Mouse (Mus musculus): ENCODE data around the gene Slx4ip. TPM values are rescaled to one million over a fixed set of nuclear protein-coding genes. Genes with fewer than 3 reads are reported as not detected.

The Slx4ip gene
- polyA plus RNA-seq, 1 experiment from 2014 or later: 14.6 TPM

DNA sequence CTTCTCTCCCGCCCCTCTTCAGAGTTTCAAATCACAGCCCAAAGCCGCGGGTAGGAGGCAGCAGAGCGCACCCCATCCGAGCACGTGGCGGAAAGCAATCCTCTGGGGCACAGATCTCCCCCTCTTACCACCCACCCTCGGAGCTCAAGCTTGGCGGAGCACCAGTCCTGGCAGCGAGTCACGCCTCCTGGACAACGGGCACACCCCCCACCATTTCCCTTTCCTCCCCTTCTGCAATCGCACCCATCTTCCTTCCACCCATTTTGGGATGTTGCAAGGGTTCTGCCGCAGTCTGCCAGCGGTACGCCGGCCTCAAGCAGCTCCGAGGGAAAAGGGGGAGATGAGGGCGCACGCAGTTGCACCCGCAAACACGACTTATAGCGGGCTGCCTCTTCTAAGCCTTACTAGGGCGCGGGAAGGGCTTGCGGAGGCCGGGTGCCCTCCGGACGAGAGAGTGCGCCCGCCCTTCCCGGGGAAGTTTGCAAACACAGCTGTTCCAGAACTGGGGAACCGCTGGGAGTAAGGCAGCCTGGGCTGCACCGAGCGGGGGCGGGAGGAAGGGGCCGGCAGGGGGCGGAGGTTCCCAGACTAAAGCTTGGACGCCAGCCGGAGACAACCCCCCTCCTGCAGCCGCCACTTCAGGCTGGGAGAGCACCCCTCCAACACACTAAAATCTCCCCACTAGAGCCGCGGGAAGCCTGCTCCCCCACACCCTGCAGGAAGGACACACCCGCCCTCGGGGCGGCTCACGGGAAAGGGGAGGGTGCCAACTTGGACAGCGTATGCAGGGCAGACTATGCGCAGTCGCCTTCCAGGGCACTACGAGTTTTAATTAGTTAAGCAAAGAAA is 223.5 kb downstream of the Slx4ip start:
- Histone ChIP-seq H3K4me3 (peak overlapping the region; percentile 69), H3K4me1 (replicated peaks) (peaks cover 73% of the 10 kb centered on the region), H3K9me3 (no peaks in the 10 kb centered on the region), H3K27ac (peak overlapping the region; percentile 84), H3K36me3 (no peaks in the 10 kb centered on the region), H3K4me2 (peak overlapping the region; percentile 95), H3K27me3 (peaks cover 15% of the 10 kb centered on the region), H3K9ac (peak overlapping the region; percentile 86)
- 2% methylated on average over 51 of the region's 51 CpGs for WGBS
- ATAC-seq (ENCODE audit: low FRiP score): peak; percentile 32

DNA sequence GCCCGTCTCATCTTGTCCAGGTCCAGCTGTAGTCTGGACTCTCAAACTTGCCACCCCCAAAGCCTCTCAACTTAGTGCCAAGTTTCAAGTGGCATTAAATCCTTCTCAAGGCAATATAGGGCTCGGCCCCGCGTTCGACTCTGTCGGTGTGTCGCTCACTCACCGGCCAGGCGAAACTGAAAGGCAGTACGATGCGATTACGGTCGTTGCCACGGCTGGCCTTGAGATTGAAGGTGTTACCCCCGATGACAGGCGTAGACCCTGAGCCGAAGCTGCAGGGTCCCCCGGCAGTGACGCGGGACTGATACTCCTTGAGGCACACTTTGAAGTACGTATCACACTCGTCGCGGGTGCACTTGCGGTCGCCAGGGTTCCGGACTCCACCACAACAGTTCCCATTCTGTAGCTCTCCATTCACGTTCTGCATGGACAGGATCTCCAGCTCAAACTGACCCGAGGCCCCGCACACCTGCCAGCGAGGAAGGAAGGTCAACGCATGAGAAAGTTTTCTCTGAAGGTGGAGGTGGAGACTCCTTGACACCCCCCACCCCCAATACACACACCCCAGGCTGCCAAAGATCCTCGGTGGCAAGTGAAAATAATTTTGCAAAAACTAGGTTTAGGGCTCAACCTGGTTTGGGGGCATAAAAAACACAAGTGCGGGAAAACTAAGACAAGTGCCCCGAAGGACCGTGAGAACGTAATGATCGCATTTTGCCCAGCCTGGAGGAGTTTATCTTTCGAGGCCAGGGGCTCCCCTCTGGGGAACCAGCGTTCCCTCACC is 224.4 kb downstream of the Slx4ip start:
- H3K9ac ChIP-seq: peak overlapping the region; percentile 86
- peak overlapping the region; percentile 69 for H3K4me3 ChIP-seq
- peak overlapping the region; percentile 95 for H3K4me2 ChIP-seq
- H3K36me3 ChIP-seq: no peaks in the 10 kb centered on the region
- peak overlapping the region; percentile 84 for H3K27ac ChIP-seq
- under 1% methylated on average over 40 of the region's 40 CpGs for WGBS
- H3K4me1 ChIP-seq (replicated peaks): peaks cover 63% of the 10 kb centered on the region
- H3K9me3 ChIP-seq: no peaks in the 10 kb centered on the region
- no peak for ATAC-seq (ENCODE audit: low FRiP score)
- peaks cover 18% of the 10 kb centered on the region for H3K27me3 ChIP-seq

DNA sequence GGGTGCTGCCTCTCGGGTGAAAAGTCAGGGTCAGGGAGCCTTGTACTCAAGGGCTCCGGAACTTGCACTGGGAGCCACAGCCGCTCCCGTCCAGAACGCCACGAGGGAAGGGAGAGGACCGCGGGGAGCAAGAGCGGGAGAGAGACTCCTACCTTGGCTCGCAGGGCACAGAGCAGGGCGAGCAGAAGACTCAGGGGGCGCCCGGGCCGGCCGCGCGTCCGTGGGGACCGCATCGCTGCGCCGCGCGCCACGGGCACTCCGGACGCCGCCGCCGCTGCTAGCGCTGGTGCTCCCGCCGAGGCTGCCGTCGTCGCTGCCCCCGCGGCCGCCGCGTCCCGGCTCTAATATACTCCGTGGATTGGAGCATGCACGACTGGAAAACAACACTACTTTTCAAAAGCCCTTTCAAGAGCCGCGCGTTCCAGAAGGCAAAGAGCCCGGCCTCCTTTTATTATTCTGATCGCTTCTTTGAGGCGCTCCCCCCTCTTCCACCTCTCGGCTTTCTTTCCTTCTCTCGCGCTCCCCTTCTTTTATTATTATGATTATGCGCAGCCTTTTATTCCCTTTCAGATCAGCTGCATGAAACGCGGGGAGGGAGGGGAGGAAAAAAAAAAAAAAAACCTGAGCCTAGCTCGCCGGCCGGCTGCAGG is 225.1 kb downstream of the Slx4ip start, which contains the start of gene Jag1:
TSS of gene Jag1 (minus strand) at position 620 of the 650 bp plus-strand sequence.
- Histone ChIP-seq H3K4me2 (peak within 1 kb of the TSS; percentile 95), H3K9ac (peak within 1 kb of the TSS; percentile 86), H3K27me3 (peaks cover 23% of the 10 kb centered on the region), H3K4me3 (peak within 1 kb of the TSS; percentile 69), H3K36me3 (no peaks in the 10 kb centered on the region), H3K4me1 (replicated peaks) (peaks cover 57% of the 10 kb centered on the region), H3K9me3 (no peaks in the 10 kb centered on the region), H3K27ac (peak within 1 kb of the TSS; percentile 88)
- WGBS: under 1% methylated on average over 55 of the region's 59 CpGs
- ATAC-seq (ENCODE audit: low FRiP score): peak; percentile 10

DNA sequence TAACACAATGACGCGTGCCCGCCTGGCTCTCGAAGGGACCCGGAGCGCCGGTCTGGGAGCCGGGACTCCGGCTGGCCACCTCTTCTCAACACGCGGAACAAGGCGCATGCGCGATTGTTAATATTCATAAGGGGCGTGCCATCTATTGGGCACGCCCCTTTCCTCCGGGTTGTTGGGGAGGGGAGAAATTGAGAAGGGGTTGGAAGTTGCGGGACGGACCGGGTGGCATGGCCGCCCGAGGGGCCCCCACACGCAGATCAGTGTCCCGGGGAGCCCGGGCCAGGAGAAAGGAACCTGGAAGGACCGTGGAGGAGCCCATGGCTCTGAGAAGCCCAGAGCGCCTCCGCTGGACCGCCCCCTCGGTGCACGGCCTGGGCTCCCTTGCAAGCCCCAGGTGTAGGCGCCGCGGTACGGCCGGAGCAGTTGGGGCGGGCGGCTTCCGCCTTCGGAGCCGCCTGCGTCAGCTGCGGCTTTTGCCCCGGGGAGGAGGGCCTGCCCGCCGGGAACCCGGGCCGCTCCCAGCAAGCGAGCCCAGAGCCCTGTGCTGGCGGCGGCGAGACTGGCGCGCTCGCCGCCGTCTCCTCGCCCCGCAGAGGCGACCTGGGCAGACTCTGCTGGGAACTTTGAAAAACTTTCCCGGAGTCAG is 225.8 kb downstream of the Slx4ip start:
- Histone ChIP-seq H3K27ac (peak overlapping the region; percentile 88), H3K9me3 (no peaks in the 10 kb centered on the region), H3K36me3 (no peaks in the 10 kb centered on the region), H3K27me3 (peaks cover 26% of the 10 kb centered on the region), H3K4me1 (replicated peaks) (peaks cover 50% of the 10 kb centered on the region), H3K9ac (peak overlapping the region; percentile 86), H3K4me3 (peak overlapping the region; percentile 69), H3K4me2 (peak overlapping the region; percentile 95)
- WGBS: under 1% methylated on average over 57 of the region's 61 CpGs
- ATAC-seq (ENCODE audit: low FRiP score): peak; percentile 76

DNA sequence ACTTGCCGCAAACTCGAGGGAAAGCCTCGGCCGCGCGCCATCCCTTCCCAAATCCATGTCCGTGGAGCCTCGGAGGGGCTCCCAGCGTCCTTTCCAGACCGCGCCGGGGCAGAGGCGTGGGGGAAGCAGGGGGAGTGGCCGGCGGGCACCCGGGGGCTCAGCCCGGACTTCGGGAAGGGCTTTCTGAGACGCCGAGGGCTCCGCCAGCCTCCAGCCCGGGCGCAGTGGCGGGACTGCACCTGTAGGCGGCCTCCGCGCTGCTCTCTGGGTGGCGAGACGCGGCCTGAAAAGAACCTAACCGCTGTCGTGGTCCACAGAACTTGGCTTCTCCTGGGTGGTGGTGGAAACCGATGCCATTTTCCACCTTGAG is 226.3 kb downstream of the Slx4ip start:
- peak overlapping the region; percentile 88 for H3K27ac ChIP-seq
- H3K27me3 ChIP-seq: peaks cover 26% of the 10 kb centered on the region
- peak overlapping the region; percentile 86 for H3K9ac ChIP-seq
- H3K36me3 ChIP-seq: no peaks in the 10 kb centered on the region
- H3K4me2 ChIP-seq: peak overlapping the region; percentile 95
- peak overlapping the region; percentile 69 for H3K4me3 ChIP-seq
- peak; percentile 59 for ATAC-seq (ENCODE audit: low FRiP score)
- peaks cover 45% of the 10 kb centered on the region for H3K4me1 ChIP-seq (replicated peaks)
- WGBS: under 1% methylated on average over 33 of the region's 33 CpGs
- H3K9me3 ChIP-seq: no peaks in the 10 kb centered on the region

Other genes with a start within 250 kb of the Slx4ip start
- 134 and 141 TPM in 2 replicates for gene Snap25, start 177.8 kb upstream of the Slx4ip start, polyA plus RNA-seq (2015; fragmentation: Nextera tagmentation; extraction: Ambion mirVana)
- gene AL731706.2, start 5.5 kb upstream of the Slx4ip start, polyA plus RNA-seq (2015; fragmentation: Nextera tagmentation; extraction: Ambion mirVana): 29.6 and 37.6 TPM in 2 replicates
- gene AL731706.1, start 171 bp downstream of the Slx4ip start, polyA plus RNA-seq (2015; fragmentation: Nextera tagmentation; extraction: Ambion mirVana): 21.1 and 23.0 TPM in 2 replicates
- gene Mkks, start 171 bp downstream of the Slx4ip start, polyA plus RNA-seq (2015; fragmentation: Nextera tagmentation; extraction: Ambion mirVana): 12.8 and 14.2 TPM in 2 replicates
- gene Jag1, start 225.4 kb downstream of the Slx4ip start, polyA plus RNA-seq (2015; fragmentation: Nextera tagmentation; extraction: Ambion mirVana): 16.3 and 17.7 TPM in 2 replicates